Mouse (Mus musculus): ENCODE data around the gene Ergic1. TPM values are rescaled to one million over a fixed set of nuclear protein-coding genes. Genes with fewer than 3 reads are reported as not detected.

Gene Ergic1
- total RNA-seq, 1 experiment from 2014 or later = 138 TPM

- DNase-seq = no peak
Measured at GRCm38 (mm10) chr17:26575786-26576690, 14.7 kb downstream of the Ergic1 start.

- peak; percentile 77 for DNase-seq
Measured at GRCm38 (mm10) chr17:26576833-26577232, 15.5 kb downstream of the Ergic1 start.

- DNase-seq = no peak
Measured at GRCm38 (mm10) chr17:26577309-26577708, 16.0 kb downstream of the Ergic1 start.

- DNase-seq = no peak
Measured at GRCm38 (mm10) chr17:26578162-26578561, 16.9 kb downstream of the Ergic1 start.

GRCm38 (mm10) chr17:26578771-26579170 is 17.5 kb downstream of the Ergic1 start:
- DNase-seq = no peak

- no peak for DNase-seq
Measured at GRCm38 (mm10) chr17:26579396-26579795, 18.1 kb downstream of the Ergic1 start.

GRCm38 (mm10) chr17:26580873-26581401 is 19.6 kb downstream of the Ergic1 start:
- no peak for DNase-seq

- DNase-seq = peak; percentile 67
Measured at GRCm38 (mm10) chr17:26582297-26582696, 21.0 kb downstream of the Ergic1 start.

- no peak for DNase-seq
Measured at GRCm38 (mm10) chr17:26583056-26583455, 21.8 kb downstream of the Ergic1 start.

GRCm38 (mm10) chr17:26583606-26584005 is 22.3 kb downstream of the Ergic1 start:
- no peak for DNase-seq

- no peak for DNase-seq
Measured at GRCm38 (mm10) chr17:26584063-26584462, 22.8 kb downstream of the Ergic1 start.

- peak; percentile 70 for DNase-seq
Measured at GRCm38 (mm10) chr17:26584558-26585136, 23.4 kb downstream of the Ergic1 start.

- no peak for DNase-seq
Measured at GRCm38 (mm10) chr17:26587961-26588487, 26.7 kb downstream of the Ergic1 start.

- DNase-seq = peak; percentile 67
Measured at GRCm38 (mm10) chr17:26592510-26592909, 31.2 kb downstream of the Ergic1 start.

GRCm38 (mm10) chr17:26593199-26593598 is 31.9 kb downstream of the Ergic1 start:
- no peak for DNase-seq

- no peak for DNase-seq
Measured at GRCm38 (mm10) chr17:26594171-26594570, 32.9 kb downstream of the Ergic1 start.

GRCm38 (mm10) chr17:26594958-26595357 is 33.7 kb downstream of the Ergic1 start:
- no peak for DNase-seq

GRCm38 (mm10) chr17:26595448-26596167 is 34.3 kb downstream of the Ergic1 start:
- DNase-seq = no peak

- peak; percentile 58 for DNase-seq
Measured at GRCm38 (mm10) chr17:26596168-26596658, 34.9 kb downstream of the Ergic1 start.

- no peak for DNase-seq
Measured at GRCm38 (mm10) chr17:26596856-26597481, 35.7 kb downstream of the Ergic1 start.

GRCm38 (mm10) chr17:26598845-26599244 is 37.6 kb downstream of the Ergic1 start:
- no peak for DNase-seq

Data from adrenal gland, postnatal 25 days (tissue).